36 mouse cellular contexts compared by ENCODE assay signal in the genomic region with DNA sequence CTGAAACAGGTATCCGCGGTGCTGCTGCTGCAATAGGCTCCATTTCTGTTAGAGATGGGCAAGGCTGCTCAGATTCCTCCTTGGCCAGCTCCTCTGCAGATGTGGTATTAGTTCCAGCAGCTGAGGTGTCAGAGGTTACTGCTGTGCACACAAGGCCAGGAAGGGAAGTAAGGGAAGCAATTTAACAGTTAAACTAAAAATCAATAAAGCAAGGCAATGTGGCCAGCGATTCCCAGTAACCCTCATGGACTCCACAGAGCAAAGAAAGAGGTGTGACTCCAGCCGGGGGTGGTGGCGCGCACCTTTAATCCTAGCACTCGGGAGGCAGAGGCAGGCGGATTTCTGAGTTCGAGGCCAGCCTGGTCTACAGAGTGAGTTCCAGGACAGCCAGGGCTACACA. TPM values are rescaled to one million over a fixed set of nuclear protein-coding genes. Genes with fewer than 3 reads are reported as not detected.
"Had no signal": no experiment of that assay in that cellular context is flagged by ENCODE, and none has a peak within 500 bp of the region (broad histone marks: within the 10 kb centered on the region; RNA-seq: fewer than 3 reads in every experiment).

No protein-coding gene starts in this region.

- H3K4me2 ChIP-seq: limb, embryonic 12.5 days; limb, embryonic 13.5 days; limb, embryonic 15.5 days; liver, embryonic 11.5 days; liver, embryonic 12.5 days; liver, embryonic 13.5 days; liver, embryonic 15.5 days; lung, embryonic 14.5 days; lung, embryonic 15.5 days; midbrain, embryonic 11.5 days; midbrain, embryonic 12.5 days; midbrain, embryonic 13.5 days; midbrain, embryonic 15.5 days; neural tube, embryonic 12.5 days had no signal

- H3K9ac ChIP-seq: limb, embryonic 12.5 days; limb, embryonic 13.5 days; limb, embryonic 15.5 days; liver, embryonic 12.5 days; liver, embryonic 13.5 days; liver, embryonic 14.5 days; liver, embryonic 15.5 days; liver, postnatal 0 days; lung, embryonic 14.5 days; lung, embryonic 15.5 days; midbrain, embryonic 12.5 days; midbrain, embryonic 13.5 days; midbrain, embryonic 15.5 days; neural tube, embryonic 12.5 days had no signal

- H3K27me3 ChIP-seq: limb, embryonic 12.5 days; limb, embryonic 13.5 days; limb, embryonic 15.5 days; liver, embryonic 12.5 days; liver, embryonic 13.5 days; liver, embryonic 15.5 days; lung, embryonic 15.5 days; megakaryocyte, embryonic 14.5 days; midbrain, embryonic 12.5 days; midbrain, embryonic 13.5 days; midbrain, embryonic 15.5 days; neural tube, embryonic 12.5 days had no signal

- H3K4me1 ChIP-seq: limb, embryonic 10.5 days; limb, embryonic 12.5 days; limb, embryonic 13.5 days; limb, embryonic 15.5 days; liver, embryonic 12.5 days; liver, embryonic 13.5 days; liver, embryonic 15.5 days; lung, embryonic 15.5 days; midbrain, embryonic 10.5 days; midbrain, embryonic 12.5 days; midbrain, embryonic 13.5 days; midbrain, embryonic 15.5 days; neural tube, embryonic 12.5 days had no signal

- ATAC-seq: liver, embryonic 12.5 days; liver, postnatal 0 days; lung, postnatal 0 days; midbrain, embryonic 13.5 days; midbrain, embryonic 15.5 days; midbrain, embryonic 16.5 days had no signal

- H3K36me3 ChIP-seq: midbrain, embryonic 15.5 days had no signal

- DNase-seq: left cerebral cortex, postnatal 4 days; liver, embryonic 13.5 days; liver, postnatal 0 days; lung, adult 18-20 months; lung, adult 2 months; lung, embryonic 14.5 days; lung, postnatal 10 days; lung, postnatal 14 days; lung, postnatal 36 days; lung, postnatal 4 days; midbrain, embryonic 14.5 days had no signal

- H3K9me3 ChIP-seq: limb, embryonic 10.5 days; limb, embryonic 15.5 days; liver, embryonic 12.5 days; liver, embryonic 13.5 days; liver, embryonic 15.5 days; lung, embryonic 15.5 days; midbrain, embryonic 13.5 days; midbrain, embryonic 15.5 days; neural tube, embryonic 12.5 days had no signal

- H3K4me3 ChIP-seq: limb, embryonic 10.5 days; limb, embryonic 12.5 days; limb, embryonic 13.5 days; limb, embryonic 15.5 days; liver, embryonic 12.5 days; liver, embryonic 13.5 days; liver, embryonic 15.5 days; lung, embryonic 15.5 days; megakaryocyte, embryonic 14.5 days; midbrain, embryonic 10.5 days; midbrain, embryonic 12.5 days; midbrain, embryonic 13.5 days; midbrain, embryonic 15.5 days; myocyte; neural tube, embryonic 12.5 days had no signal

- H3K27ac ChIP-seq: limb, embryonic 10.5 days; limb, embryonic 12.5 days; limb, embryonic 13.5 days; limb, embryonic 15.5 days; liver, embryonic 12.5 days; liver, embryonic 13.5 days; liver, embryonic 14.5 days; liver, embryonic 15.5 days; lung, embryonic 15.5 days; macrophage; midbrain, embryonic 10.5 days; midbrain, embryonic 12.5 days; midbrain, embryonic 13.5 days; midbrain, embryonic 15.5 days; neural tube, embryonic 12.5 days had no signal

RNA-seq across cellular contexts. Expression of gene Il1a, which starts 39.2 kb away (rescaled TPM):
- total RNA-seq: megakaryocyte progenitor cell, adult 5-6 weeks; megakaryocyte-erythroid progenitor cell, adult 5-6 weeks had no signal
- polyA plus RNA-seq: limb, embryonic 10.5 days; limb, embryonic 11.5 days; limb, embryonic 12.5 days; lung, embryonic 14.5 days; lung, embryonic 16.5 days; midbrain, embryonic 11.5 days; midbrain, embryonic 12.5 days; myocyte; neural tube, embryonic 11.5 days had no signal
